Mouse (Mus musculus): Measurements from ENCODE around the gene Barhl2. TPM values are rescaled to one million over a fixed set of nuclear protein-coding genes. Genes with fewer than 3 reads are reported as not detected.

Gene Barhl2
- total RNA-seq, 2 experiments from 2014 or later, result not detected

DNA sequence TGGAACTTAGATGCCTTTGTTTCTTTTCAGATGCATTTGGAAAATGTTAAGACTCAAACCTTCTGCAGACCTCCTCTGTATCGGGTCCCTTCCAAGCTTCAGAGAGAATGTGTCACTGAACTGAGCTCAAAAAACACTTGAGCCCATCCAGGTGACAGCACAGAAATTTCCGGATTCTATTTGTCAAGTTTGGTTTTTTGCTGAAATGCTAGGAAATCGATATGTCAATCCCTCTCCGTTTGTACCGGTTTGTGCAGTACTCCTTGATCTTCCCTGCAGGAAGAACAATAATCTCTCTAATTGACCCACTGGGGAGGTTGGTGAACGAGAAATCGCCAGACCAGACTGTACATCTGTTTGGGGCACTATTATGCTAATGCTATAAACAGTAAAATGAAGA lies 2.0 kb downstream of the Barhl2 start:
- no peak for ATAC-seq (replicated peaks; ENCODE audit: low FRiP score, low TSS enrichment, poor library complexity, severe bottlenecking)

DNA sequence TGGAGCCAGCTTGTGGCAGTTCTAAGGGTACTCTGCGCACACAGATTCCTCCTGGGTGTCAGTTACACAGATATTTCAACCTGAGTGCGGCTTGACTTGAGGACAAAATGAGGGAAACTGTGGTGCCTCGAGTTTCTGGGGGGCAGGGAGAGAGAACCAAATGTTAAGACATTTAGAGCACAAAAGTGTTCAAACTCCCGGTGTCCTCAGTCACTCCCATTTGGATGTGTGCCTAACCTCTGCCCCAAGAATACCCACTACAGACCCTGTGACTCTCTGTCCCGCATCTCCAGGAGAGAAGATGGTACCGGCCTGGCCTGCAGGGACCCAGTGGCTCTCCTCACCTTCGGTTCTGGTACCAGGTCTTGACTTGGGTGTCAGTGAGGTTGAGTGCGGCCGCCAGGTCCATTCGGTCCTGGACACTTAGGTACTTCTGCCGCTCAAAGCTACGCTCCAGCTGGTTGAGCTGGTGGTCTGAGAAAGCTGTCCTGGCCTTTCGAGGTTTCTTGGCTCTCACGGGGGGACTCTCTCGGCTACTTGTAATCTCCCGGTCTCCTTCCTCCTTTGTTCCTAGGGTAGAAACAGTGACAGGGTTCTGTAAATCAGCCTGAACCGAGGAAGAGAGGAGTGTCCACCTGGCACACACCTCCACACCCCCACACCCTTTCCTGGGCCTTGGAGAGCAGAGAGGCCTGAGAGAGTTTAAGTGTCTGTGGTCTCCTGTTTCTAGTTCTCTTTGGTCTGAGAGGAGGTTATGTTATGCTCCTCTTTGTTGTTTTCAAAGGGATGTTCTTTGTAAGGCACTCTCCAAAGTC lies 2.7 kb downstream of the Barhl2 start:
- ATAC-seq (replicated peaks; ENCODE audit: low FRiP score, low TSS enrichment, poor library complexity, severe bottlenecking), result no peak

DNA sequence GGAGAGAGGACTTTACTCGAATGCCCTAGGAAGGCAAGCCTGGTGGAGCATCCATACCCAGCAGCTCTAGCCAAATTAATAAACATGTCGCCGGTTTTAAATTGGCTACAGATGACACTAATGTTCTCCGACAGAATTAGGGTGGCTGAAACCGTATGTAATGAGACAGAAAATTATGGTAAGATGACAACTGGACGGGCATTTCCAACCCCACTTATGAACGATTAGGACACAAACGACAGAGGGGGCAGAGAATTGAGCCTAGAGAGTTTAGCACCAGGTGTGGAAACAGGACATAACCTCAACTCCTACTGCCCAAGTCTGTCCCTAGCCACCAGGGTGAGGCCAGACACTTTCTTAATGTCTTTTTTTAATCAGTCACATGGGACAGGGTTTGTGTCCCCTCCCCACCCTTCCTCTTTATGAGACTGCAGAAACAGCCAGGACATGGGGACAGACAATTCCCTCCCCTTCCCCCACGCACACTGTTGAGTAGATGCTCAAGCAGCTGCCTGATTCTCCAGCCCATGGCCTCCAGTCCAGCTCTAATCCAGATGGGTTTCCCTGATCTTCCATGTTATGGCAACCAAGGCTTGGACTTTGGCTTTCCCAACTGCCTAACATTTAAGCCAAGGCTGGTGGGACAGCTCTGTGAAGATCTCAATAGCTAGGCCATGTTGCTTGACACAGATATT lies 3.4 kb downstream of the Barhl2 start:
- no peak for ATAC-seq (replicated peaks; ENCODE audit: low FRiP score, low TSS enrichment, poor library complexity, severe bottlenecking)

DNA sequence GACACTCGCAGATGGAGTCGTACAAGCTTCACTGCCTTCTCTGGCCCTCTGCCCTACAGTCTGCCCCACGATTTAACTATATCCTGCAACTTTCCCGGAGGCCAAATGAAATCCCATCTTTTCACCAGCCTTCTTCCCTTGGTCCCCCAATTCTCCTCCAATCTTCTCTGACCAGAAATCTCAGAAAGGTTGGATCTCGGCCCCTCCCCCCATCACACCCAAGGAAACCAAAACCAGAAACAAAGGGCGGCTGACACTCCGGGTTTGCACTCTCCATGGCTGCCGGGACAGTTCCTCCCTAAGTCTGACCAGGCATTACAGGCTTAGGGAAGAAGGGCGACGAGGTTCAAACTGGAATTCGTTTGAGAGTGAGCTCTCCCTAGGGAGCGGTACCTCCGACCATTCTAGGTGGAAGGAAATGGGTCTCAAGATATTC lies 4.1 kb downstream of the Barhl2 start:
- no peak for ATAC-seq (replicated peaks; ENCODE audit: low FRiP score, low TSS enrichment, poor library complexity, severe bottlenecking)

DNA sequence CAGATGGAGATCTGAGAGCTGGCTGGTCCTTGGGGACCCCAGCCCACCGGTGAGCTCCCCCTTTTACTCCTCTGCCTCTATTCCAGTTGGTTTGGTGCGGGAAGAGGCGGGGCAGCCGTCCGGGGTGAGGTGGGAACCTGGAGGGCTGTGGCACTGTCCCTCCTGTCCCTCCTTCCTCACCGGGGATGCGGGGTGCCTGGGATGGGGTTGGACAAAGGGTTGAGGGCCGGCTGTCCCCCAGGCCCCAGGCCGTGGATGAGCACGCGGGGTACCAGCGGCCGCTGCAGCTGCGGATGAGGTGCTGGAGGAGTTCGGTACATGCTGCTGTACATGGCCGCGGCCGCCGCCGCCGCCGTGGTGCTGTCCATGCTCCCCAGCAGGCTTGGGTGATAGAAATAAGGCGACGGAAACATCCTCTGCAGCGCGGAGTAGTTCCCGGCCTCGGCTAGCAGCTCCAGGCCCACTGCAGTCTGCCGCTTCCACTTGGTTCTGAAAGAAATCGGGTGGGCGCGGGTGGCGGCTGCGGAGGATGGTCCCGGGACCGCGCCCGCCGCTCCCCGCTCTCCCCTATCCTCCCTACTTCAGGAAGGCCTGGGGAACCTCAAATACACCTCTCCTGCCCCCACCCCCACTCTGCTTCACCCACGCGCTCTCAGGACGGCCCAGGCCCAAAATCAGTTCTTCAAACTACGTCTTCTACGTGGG lies 4.6 kb downstream of the Barhl2 start:
- ATAC-seq (replicated peaks; ENCODE audit: low FRiP score, low TSS enrichment, poor library complexity, severe bottlenecking), result peak; percentile 44; the same call in 1 of the 2 replicates

DNA sequence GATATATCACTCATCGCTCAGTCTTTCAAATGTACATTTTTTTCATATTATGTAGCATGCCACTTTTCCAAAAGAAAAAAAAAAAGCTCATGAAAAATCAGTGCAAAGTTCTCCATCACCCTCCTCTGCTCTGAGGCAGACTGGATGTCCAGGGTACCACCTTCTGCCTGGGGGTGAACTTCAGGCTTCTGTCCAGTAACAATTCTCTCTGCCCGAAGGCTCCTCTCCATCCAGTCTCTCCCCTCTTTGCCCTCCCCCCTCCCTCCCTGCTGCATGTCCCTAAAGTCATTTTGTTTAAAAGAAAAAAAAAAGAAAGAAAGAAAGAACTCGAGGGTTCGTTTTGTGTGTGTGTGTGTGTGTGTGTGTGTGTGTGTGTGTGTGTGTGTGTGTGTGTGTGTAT lies 5.3 kb downstream of the Barhl2 start:
- ATAC-seq (replicated peaks; ENCODE audit: low FRiP score, low TSS enrichment, poor library complexity, severe bottlenecking), result no peak

DNA sequence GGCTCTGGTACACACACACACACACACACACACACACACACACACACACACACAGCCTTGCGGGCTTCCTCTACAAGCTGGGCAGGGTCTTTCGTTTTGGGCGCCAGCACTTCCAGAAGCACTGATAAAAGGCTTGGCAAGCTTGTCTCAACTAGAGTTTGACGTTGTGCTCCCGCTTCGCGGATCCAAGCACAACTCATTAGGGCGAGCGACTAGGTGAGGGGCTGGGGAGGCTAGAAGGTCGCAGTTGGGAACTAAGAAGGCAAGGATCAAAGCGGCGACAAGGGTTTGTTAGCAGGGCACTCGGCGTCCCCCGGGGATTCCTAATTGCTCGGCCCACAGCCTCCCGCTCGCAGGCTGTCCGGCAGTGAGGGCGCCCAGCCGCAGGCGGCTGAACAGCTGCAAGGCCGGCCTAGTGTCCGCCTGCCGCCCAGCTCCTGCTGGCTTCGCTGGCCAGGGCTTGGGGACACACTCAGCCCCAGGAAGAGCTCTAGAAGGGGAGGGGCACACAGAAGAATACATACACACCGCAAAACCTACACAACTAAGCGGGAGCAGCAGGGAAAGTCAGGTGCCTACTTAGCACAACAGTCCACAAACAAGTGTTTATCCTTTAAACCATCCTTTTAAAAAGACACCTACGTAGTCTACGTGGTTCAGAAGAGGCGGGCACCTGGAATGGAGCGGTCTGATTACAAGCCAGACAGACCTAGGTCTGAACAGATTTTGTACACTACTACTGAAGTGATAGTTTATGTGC lies 6.1 kb downstream of the Barhl2 start:
- no peak for ATAC-seq (replicated peaks; ENCODE audit: low FRiP score, low TSS enrichment, poor library complexity, severe bottlenecking)

DNA sequence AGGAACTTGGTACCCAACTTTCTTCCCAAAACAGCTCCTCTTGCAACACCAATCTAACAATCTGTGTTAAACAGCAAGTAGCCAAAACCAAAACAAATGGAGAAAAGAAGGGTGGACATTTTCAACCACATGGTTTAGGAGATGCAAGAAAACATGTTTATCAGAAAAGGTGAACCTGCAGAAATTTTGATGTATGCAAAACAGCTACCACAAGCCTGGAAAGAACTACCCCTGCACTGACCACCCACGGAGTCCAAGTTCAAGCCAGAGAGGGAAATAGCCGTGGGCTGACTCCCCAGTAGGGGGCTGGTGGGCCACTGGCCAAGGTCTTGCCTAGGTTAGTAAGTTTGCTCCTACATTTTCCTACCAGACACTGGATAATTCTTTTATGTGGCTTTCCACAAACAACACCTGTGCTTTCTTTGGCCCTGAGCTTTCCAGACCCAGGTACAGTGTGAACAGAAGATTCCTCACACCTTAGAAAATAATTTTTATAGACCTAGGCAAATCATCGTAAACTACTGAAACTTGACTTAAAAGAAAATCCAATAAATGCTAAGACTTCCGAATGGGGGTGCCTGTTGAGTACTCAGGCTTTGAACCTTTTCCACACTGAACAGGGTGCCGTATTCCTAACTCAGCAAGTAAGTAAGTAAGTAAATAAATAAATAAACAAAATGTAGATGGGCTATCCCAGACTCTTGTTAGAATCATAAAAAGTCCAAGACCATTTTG lies 7.4 kb downstream of the Barhl2 start:
- no peak for ATAC-seq (replicated peaks; ENCODE audit: low FRiP score, low TSS enrichment, poor library complexity, severe bottlenecking)

DNA sequence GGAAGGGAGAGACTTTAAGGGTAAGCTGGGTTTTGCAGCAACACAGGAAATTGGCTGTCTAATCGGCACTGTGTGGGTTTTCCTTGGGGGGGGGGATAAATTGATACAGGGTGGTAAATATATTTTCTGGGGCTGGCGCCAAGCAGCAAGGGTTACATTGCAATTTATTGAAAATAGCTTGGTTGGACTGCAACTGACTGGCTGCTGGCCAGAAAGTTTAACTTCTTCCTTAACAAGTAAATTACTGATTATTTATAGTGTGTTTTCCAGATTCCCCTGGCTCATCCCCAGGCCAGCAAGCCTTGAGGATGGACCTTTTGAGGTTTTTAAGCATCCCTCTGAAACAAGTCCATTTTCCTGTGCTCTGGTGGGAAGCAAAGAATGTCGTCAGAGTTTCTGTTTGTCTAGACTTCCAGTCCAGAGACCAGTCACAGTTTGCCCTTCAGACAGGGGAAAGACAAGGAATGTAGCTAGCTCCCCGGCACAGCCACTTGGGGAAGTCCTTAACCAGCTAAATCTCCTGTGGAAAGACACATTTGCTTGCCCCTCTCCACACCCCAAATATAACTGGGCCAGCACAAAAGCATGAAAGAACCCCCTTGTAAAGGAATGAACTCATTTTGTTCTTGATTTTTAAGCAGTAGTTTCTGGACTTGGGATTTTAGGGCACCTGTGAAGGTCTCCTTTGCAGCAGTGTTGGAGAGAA lies 8.1 kb downstream of the Barhl2 start:
- no peak for ATAC-seq (replicated peaks; ENCODE audit: low FRiP score, low TSS enrichment, poor library complexity, severe bottlenecking)

DNA sequence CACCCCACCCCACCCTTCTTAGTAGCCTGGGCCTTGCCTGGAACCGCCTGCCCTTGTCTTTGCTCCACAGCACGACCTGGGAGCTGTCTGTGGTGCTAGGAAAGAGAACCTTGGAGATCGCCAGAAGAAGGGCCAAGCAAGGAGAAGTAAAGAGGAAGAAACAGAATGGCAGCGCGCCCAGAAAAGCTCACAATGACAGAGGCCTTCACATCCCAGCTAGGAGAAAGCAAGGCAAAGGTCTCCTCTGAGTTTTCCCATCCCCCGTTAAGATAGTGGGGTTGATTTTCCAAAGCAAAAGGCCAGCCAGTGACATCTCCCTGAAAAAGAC lies 9.2 kb downstream of the Barhl2 start:
- ATAC-seq (replicated peaks; ENCODE audit: low FRiP score, low TSS enrichment, poor library complexity, severe bottlenecking), result no peak

DNA sequence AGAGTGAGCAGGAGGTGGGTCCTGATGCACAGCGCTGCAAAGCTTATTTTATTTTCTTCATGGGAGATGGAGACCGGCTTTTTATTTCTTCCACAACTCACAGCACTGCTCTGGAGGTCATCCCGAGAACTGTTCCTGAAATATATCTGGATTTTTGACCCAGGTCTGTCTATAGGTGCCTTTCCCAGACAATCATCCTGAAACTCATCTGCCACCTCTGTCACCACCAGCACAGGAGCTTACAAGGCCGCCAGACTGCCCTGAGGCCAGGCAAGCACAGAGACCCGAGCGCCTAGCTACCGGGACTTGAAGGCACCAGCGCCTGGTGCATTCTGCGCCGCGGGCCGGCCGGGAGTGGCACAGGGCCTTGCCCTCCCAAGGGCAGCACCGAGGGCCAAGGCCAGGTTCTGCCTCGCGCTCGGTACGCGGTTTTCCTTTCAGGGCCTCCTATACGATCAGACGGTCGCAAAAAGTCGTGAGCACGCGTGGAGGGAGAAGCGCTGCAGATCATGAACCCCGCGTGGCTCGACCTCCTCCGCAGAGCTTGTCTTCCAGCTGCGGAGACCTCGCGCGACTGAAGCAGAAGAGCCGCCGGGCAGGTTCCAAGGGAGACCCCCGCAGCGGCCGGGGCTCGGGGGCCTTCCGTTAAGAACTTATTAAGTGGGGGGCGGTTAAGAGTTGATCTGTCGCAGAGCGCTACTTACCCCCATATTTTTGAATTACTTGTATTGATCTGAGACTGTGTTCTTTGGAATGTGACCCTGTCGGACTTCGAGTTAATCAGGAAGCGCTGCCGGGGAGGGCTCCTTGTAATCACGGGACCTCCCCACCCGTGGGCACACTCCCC lies 9.8 kb downstream of the Barhl2 start:
- no peak for ATAC-seq (replicated peaks; ENCODE audit: low FRiP score, low TSS enrichment, poor library complexity, severe bottlenecking)

DNA sequence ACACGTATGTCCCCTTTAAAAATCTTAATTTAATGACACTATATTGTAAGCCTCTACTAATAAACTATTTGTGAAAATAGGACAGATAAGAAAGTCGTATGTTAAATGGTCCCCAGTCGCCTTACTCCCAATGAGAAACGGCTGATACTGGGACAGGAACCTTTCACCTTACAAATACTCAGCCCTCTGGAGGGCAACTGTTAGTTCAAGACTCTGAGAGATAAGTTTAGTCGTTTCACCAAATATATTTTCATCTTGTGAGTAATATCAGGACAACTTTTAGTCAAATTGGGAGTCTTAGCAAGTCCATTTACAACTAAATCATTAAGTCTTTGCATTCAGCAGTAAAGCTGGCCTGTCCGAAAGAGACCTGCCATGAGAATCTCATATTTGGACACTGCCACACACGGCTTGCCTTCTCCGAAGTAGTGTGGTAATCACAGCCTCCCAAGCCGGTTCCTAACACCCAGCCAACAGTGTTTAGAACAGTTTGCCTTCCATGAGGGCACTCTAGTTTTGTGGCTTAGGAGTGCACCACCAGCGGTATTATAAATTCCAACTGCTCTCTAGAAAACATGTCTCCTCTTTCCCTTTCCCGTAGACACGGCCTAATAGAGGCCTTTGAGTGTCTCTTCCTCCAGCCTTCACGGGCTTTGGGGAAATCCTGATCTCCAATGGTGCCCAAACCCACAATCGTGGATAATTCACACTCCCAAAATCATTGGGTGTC lies 10.7 kb downstream of the Barhl2 start:
- no peak for ATAC-seq (replicated peaks; ENCODE audit: low FRiP score, low TSS enrichment, poor library complexity, severe bottlenecking)

DNA sequence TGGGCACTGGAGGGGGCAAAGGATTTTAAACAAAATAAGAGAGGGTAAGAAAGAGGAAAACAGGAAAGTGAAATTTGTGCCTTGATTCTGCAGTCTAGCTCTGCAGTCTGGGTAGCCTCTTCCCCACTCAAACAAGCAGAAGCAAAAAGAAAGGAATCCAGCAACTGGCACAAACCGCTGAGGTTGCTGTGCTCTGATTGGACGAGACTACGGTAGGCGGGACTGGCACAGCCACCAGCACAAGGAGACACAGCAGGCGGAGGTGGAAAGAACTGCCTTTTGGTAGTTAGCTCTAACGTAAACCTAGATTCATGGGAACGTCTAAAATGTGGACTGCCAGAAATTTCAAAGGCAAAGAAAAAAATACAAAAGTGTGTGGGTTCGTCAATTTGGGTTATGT lies 11.4 kb downstream of the Barhl2 start:
- 0 out of 2 replicates have a peak, but pooled peaks have one; percentile 41 for ATAC-seq (replicated peaks; ENCODE audit: low FRiP score, low TSS enrichment, poor library complexity, severe bottlenecking)

DNA sequence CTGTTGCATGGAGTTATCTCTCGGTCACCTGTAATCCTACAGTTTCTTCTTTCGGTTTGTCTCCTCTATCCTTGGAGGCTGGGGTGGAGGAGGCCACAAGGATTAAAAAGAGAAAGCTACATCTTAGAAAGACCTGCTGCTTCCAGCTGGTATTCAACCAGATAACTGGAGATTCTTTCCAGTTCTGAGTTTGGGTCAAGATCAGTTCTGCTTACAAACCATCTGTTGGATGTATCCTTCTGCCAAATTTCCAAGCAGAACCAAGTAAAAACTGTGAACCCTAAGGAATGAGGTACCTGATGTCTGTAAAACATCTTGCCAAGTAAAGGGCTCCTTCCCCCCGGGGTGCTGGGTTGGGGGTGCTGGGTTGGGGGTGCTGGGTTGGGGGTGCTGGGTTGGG lies 12.3 kb downstream of the Barhl2 start:
- ATAC-seq (replicated peaks; ENCODE audit: low FRiP score, low TSS enrichment, poor library complexity, severe bottlenecking), result no peak

DNA sequence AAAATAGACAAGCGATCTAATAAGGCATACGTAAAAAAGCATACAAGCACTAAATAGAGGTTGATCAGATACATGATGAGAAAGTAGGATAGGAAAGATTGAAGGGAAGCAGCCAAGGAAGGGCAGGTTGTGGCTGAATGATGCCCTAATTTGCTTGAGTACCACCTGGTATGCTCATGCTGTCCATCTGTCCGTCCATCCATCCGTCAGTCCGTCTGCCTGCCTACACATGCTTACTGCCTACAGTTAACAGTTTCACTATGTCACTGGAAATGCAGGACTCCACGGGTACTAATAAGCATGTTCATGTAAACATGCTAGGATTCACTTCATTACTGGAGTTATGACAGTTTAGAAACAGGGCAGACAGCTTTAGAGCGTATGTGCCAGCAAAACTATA lies 19.1 kb downstream of the Barhl2 start:
- ATAC-seq (replicated peaks; ENCODE audit: low FRiP score, low TSS enrichment, poor library complexity, severe bottlenecking), result no peak

DNA sequence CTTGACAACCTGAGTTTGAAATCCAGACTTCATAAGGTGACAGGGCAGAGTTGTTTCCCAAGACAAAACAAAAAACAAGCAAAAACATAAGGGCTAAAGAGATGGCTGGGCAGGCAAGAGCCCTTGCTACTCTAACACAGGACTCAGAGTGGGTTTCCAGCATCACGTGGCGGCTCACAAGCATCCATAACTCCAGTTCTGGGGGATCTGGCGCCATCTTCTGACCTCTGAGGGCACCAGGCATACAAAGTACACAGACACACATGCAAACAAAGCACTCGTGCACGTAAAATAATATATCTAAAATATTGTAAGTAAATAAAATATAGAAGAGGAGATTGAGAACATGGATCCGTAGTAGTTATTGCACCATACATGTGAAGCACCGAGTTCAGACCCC lies 31.9 kb downstream of the Barhl2 start:
- no peak for ATAC-seq (replicated peaks; ENCODE audit: low FRiP score, low TSS enrichment, poor library complexity, severe bottlenecking)

DNA sequence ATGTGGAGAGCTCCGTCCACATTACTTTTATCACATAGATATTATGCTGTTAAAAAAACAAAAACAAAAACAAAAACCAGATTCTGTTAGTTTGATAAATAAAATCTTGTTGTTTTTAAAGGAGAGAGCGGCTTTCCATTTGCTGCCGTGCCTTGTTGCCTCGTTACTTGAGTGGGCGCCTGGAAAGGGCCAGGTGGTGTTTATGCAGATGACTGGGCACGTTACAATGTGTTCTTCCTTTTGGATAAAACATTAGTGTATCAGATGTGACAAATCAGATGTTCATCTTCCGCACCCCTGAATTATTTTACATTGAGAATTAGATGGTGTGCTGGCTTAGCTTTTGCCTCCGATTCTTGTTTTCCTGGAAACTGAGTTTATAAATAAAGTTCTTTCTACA lies 37.1 kb downstream of the Barhl2 start:
- no peak for ATAC-seq (replicated peaks; ENCODE audit: low FRiP score, low TSS enrichment, poor library complexity, severe bottlenecking)

Measured in megakaryocyte-erythroid progenitor cell, adult 5-6 weeks (primary cell).